Mouse (Mus musculus) forebrain, embryonic 11.5 days (tissue): Measurements from ENCODE around the gene Ren1. TPM values are rescaled to one million over a fixed set of nuclear protein-coding genes. Genes with fewer than 3 reads are reported as not detected.

Experiments
- ATAC-seq: fragments of 200-750 bp; cut with Nextera tagmentation; replicated peaks from 2 replicates; pipeline ENCODE4 v1.8.0; 2017; ENCODE audit warnings: moderate TSS enrichment; ENCODE audit not compliant: low FRiP score
- DNase-seq: peaks from one replicate; pipeline ENCODE4 v3.0.0-alpha.2; 2017; ENCODE audit warnings: low spot score
- H3K27ac ChIP-seq: fragments of 300-500 bp; sonication (generic); 2 replicates; pipeline ENCODE4 v1.5.1; 2014; ENCODE audit warnings: low read depth, low read length
- H3K27me3 ChIP-seq: fragments of 300-500 bp; sonication (generic); 2 replicates; pipeline ENCODE4 v1.6.1; 2014; ENCODE audit warnings: mild to moderate bottlenecking, low read length, mixed read lengths; ENCODE audit not compliant: control insufficient read depth, insufficient read depth
- H3K36me3 ChIP-seq: fragments of 300-500 bp; sonication (generic); 2 replicates; pipeline ENCODE4 v1.6.1; 2014; ENCODE audit warnings: mild to moderate bottlenecking, low read length, moderate library complexity, mixed read lengths; ENCODE audit not compliant: control insufficient read depth, insufficient read depth
- H3K4me1 ChIP-seq: fragments of 300-500 bp; sonication (generic); replicated peaks from 2 replicates; pipeline ENCODE4 v1.6.1; 2014; ENCODE audit warnings: low read length, mixed read lengths; ENCODE audit not compliant: control insufficient read depth, insufficient read depth
- H3K4me2 ChIP-seq: fragments of 300-500 bp; sonication (generic); 2 replicates; pipeline ENCODE4 v1.6.1; 2014; ENCODE audit warnings: low read depth, mild to moderate bottlenecking, low read length, moderate library complexity, mixed read lengths; ENCODE audit not compliant: severe bottlenecking
- H3K4me3 ChIP-seq: fragments of 300-500 bp; sonication (generic); 2 replicates; pipeline ENCODE4 v1.5.1; 2014; ENCODE audit warnings: low read depth, low read length
- H3K9ac ChIP-seq: fragments of 300-500 bp; sonication (generic); 2 replicates; pipeline ENCODE4 v1.6.1; 2014; ENCODE audit warnings: low read length
- H3K9me3 ChIP-seq: fragments of 300-500 bp; sonication (generic); 2 replicates; pipeline ENCODE4 v1.6.1; 2016; ENCODE audit warnings: low read length, mixed read lengths; ENCODE audit not compliant: control insufficient read depth
- WGBS: fragments of 180-500 bp; shearing (Covaris S2); extraction: QIAGEN DNeasy Blood & Tissue Kit; methylation state at CpG from one replicate; pipeline ENCODE4 v1.1.7; 2014; 5-methylcytosine and 5-hydroxymethylcytosine counted together
- polyA plus RNA-seq: library from polyadenylated mRNA; unstranded; fragments of >200 nt; fragmentation: Nextera tagmentation; extraction: Ambion mirVana; gene quantifications from 2 replicates; pipeline ENCODE4 v1.2.1, GENCODE M21; 2014

Gene Ren1
- polyA plus RNA-seq, 1 experiment from 2014 or later, result not detected

- Histone ChIP-seq H3K4me2 (no peak overlapping the region), H3K9me3 (no peaks in the 10 kb centered on the region), H3K36me3 (no peaks in the 10 kb centered on the region), H3K4me1 (peaks cover 1% of the 10 kb centered on the region; the same call in 1 of the 2 replicates), H3K9ac (no peak overlapping the region), H3K27ac (no peak overlapping the region), H3K27me3 (no peaks in the 10 kb centered on the region), H3K4me3 (no peak overlapping the region)
- DNase-seq, result no peak
- no peak for ATAC-seq
- 83% methylated on average over 4 of the region's 4 CpGs for WGBS
Observed at GRCm38 (mm10) chr1:133316577-133316976, 33.7 kb upstream of the Ren1 start.

DNA sequence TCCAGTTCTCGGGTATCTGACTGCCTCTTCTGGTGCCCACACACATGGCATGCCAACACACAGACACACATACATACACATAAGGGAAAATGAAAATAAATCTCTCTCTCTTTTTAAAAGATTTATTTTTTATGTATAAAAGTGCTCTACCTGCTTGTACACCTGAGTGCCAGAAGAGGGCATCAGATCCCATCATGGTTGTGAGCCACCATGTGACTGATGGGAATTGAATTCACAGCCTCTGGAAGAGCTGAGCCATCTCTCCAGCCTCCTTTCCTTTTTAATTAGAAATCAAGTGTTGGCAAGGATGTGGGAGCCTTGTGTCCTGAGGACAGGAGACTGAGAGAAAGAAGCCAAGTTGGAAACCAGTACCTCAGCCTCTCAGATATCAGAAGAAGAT lies 33.2 kb upstream of the Ren1 start:
- Histone ChIP-seq H3K9ac (no peak overlapping the region), H3K27ac (no peak overlapping the region), H3K4me2 (no peak overlapping the region), H3K4me1 (peaks cover 1% of the 10 kb centered on the region; the same call in 1 of the 2 replicates), H3K36me3 (no peaks in the 10 kb centered on the region), H3K9me3 (no peaks in the 10 kb centered on the region), H3K4me3 (no peak overlapping the region), H3K27me3 (no peaks in the 10 kb centered on the region)
- WGBS, result 92% methylated on average over 1 of the region's 1 CpGs
- DNase-seq (no peak), ATAC-seq (no peak)

- no peak for DNase-seq
- H3K4me2 ChIP-seq, result no peak within 1 kb of the TSS
- ATAC-seq, result no peak
- no peaks in the 10 kb centered on the region for H3K9me3 ChIP-seq
- no peaks in the 10 kb centered on the region for H3K27me3 ChIP-seq
- 84% methylated on average over 13 of the region's 13 CpGs for WGBS
- no peaks in the 10 kb centered on the region for H3K36me3 ChIP-seq
- H3K4me3 ChIP-seq, result no peak within 1 kb of the TSS
- 0 out of 2 replicates have a peak, but pooled peaks cover 3% of the 10 kb centered on the region for H3K4me1 ChIP-seq
- H3K9ac ChIP-seq, result no peak within 1 kb of the TSS
- no peak within 1 kb of the TSS for H3K27ac ChIP-seq
Observed at GRCm38 (mm10) chr1:133321267-133321925, 28.9 kb upstream of the Ren1 start, which contains the start of gene Kiss1. TSS of gene Kiss1 (plus strand) at chr1:133321875.

GRCm38 (mm10) chr1:133323333-133323732 lies 27.0 kb upstream of the Ren1 start:
- Histone ChIP-seq H3K4me2 (no peak overlapping the region), H3K4me3 (no peak overlapping the region), H3K27me3 (no peaks in the 10 kb centered on the region; the same call in 1 of the 2 replicates), H3K27ac (no peak overlapping the region), H3K4me1 (peaks cover 3% of the 10 kb centered on the region; the same call in 1 of the 2 replicates), H3K9ac (no peak overlapping the region), H3K9me3 (no peaks in the 10 kb centered on the region), H3K36me3 (no peaks in the 10 kb centered on the region)
- ATAC-seq (no peak), DNase-seq (no peak)
- WGBS, result 57% methylated on average over 5 of the region's 5 CpGs

- H3K27me3 ChIP-seq, result peaks cover 2% of the 10 kb centered on the region; the same call in 1 of the 2 replicates
Observed at GRCm38 (mm10) chr1:133325951-133326350, 24.4 kb upstream of the Ren1 start.

GRCm38 (mm10) chr1:133327094-133327493 lies 23.2 kb upstream of the Ren1 start:
- WGBS, result 75% methylated on average over 5 of the region's 5 CpGs

More at GRCm38 (mm10) chr1:133325951-133326350, 24.4 kb upstream of the Ren1 start:
- Histone ChIP-seq H3K9ac (no peak overlapping the region), H3K27ac (no peak overlapping the region), H3K36me3 (no peaks in the 10 kb centered on the region), H3K4me3 (no peak overlapping the region), H3K4me1 (peaks cover 13% of the 10 kb centered on the region), H3K9me3 (no peaks in the 10 kb centered on the region), H3K4me2 (no peak overlapping the region)
- no peak for DNase-seq
- no peak for ATAC-seq
- WGBS, result 89% methylated on average over 8 of the region's 8 CpGs

GRCm38 (mm10) chr1:133328299-133328795 lies 22.0 kb upstream of the Ren1 start:
- 0 out of 2 replicates have a peak, but pooled peaks have one; percentile 46 for ATAC-seq
- WGBS, result 36% methylated on average over 6 of the region's 6 CpGs
- H3K4me3 ChIP-seq, result no peak overlapping the region
- H3K27ac ChIP-seq, result no peak overlapping the region
- no peak overlapping the region for H3K4me2 ChIP-seq
- no peak overlapping the region for H3K9ac ChIP-seq
- H3K4me1 ChIP-seq, result peaks cover 10% of the 10 kb centered on the region
- DNase-seq, result no peak
- no peaks in the 10 kb centered on the region for H3K9me3 ChIP-seq
- H3K36me3 ChIP-seq, result no peaks in the 10 kb centered on the region
- H3K27me3 ChIP-seq, result peaks cover 2% of the 10 kb centered on the region; the same call in 1 of the 2 replicates

More at GRCm38 (mm10) chr1:133327094-133327493, 23.2 kb upstream of the Ren1 start:
- Histone ChIP-seq H3K36me3 (no peaks in the 10 kb centered on the region), H3K4me2 (no peak overlapping the region), H3K4me1 (peaks cover 13% of the 10 kb centered on the region), H3K27ac (no peak overlapping the region), H3K4me3 (no peak overlapping the region), H3K9ac (no peak overlapping the region), H3K9me3 (no peaks in the 10 kb centered on the region), H3K27me3 (peaks cover 2% of the 10 kb centered on the region; the same call in 1 of the 2 replicates)
- no peak for ATAC-seq
- DNase-seq, result no peak

- Histone ChIP-seq H3K4me1 (peaks cover 10% of the 10 kb centered on the region), H3K9me3 (no peaks in the 10 kb centered on the region), H3K9ac (peak overlapping the region; percentile 39), H3K4me3 (peak overlapping the region; percentile 19), H3K4me2 (peak overlapping the region; percentile 65), H3K36me3 (no peaks in the 10 kb centered on the region), H3K27ac (no peak overlapping the region), H3K27me3 (peaks cover 2% of the 10 kb centered on the region; the same call in 1 of the 2 replicates)
- ATAC-seq, result no peak
- peak; percentile 60 for DNase-seq
- WGBS, result 7% methylated on average over 34 of the region's 34 CpGs
Observed at GRCm38 (mm10) chr1:133328896-133329637, 21.2 kb upstream of the Ren1 start.
